Mouse (Mus musculus) forebrain, embryonic 16.5 days (tissue): ENCODE measurements around the gene Lxn. TPM values are rescaled to one million over a fixed set of nuclear protein-coding genes. Genes with fewer than 3 reads are reported as not detected.

Experiments used
- ATAC-seq: fragments of 200-750 bp; cut with Nextera tagmentation; 2 replicates; pipeline ENCODE4 v1.8.0; 2017; ENCODE audit warnings: mild to moderate bottlenecking, moderate library complexity
- H3K27ac ChIP-seq: fragments of 300-500 bp; sonication (generic); 2 replicates; pipeline ENCODE4 v1.5.1; 2014; ENCODE audit warnings: low read length, control low read depth
- H3K27me3 ChIP-seq: fragments of 300-500 bp; sonication (generic); replicated peaks from 2 replicates; pipeline ENCODE4 v1.6.1; 2014; ENCODE audit warnings: low read length; ENCODE audit not compliant: control insufficient read depth, insufficient read depth
- H3K36me3 ChIP-seq: fragments of 300-500 bp; sonication (generic); 2 replicates; pipeline ENCODE4 v1.6.1; 2014; ENCODE audit not compliant: control insufficient read depth, insufficient read depth
- H3K4me1 ChIP-seq: fragments of 300-500 bp; sonication (generic); replicated peaks from 2 replicates; pipeline ENCODE4 v1.6.1; 2014; ENCODE audit warnings: low read length; ENCODE audit not compliant: control insufficient read depth, insufficient read depth
- H3K4me2 ChIP-seq: fragments of 300-500 bp; sonication (generic); 2 replicates; pipeline ENCODE4 v1.6.1; 2014; ENCODE audit warnings: mild to moderate bottlenecking, low read length, control low read depth
- H3K4me3 ChIP-seq: fragments of 300-500 bp; sonication (generic); replicated peaks from 2 replicates; pipeline ENCODE4 v1.5.1; 2014; ENCODE audit warnings: mild to moderate bottlenecking, low read length, control low read depth
- H3K9ac ChIP-seq: fragments of 300-500 bp; sonication (generic); replicated peaks from 2 replicates; pipeline ENCODE4 v1.6.1; 2014; ENCODE audit warnings: low read depth, low read length, control low read depth
- H3K9me3 ChIP-seq: fragments of 300-500 bp; sonication (generic); 2 replicates; pipeline ENCODE4 v1.6.1; 2016; ENCODE audit warnings: low read length; ENCODE audit not compliant: control insufficient read depth
- WGBS: fragments of 180-500 bp; shearing (Covaris S2); extraction: QIAGEN DNeasy Blood & Tissue Kit; methylation state at CpG from one replicate; pipeline ENCODE4 v1.1.7; 2014; 5-methylcytosine and 5-hydroxymethylcytosine counted together
- polyA plus RNA-seq: library from polyadenylated mRNA; unstranded; fragments of >200 nt; fragmentation: Nextera tagmentation; extraction: Ambion mirVana; gene quantifications from 2 replicates; pipeline ENCODE4 v1.2.1, GENCODE M21; 2015

Gene Lxn
- polyA plus RNA-seq, 1 experiment from 2014 or later = 70.4 TPM

GRCm38 (mm10) chr3:67466576-67466975 is 2.9 kb upstream of the Lxn start:
- Histone ChIP-seq H3K9me3 (no peaks in the 10 kb centered on the region), H3K36me3 (peaks cover 6% of the 10 kb centered on the region), H3K27me3 (no peaks in the 10 kb centered on the region), H3K4me3 (no peak overlapping the region), H3K4me2 (no peak overlapping the region), H3K4me1 (peaks cover 23% of the 10 kb centered on the region), H3K27ac (no peak overlapping the region), H3K9ac (no peak overlapping the region)
- ATAC-seq = no peak
- WGBS = 97% methylated on average over 5 of the region's 5 CpGs

DNA sequence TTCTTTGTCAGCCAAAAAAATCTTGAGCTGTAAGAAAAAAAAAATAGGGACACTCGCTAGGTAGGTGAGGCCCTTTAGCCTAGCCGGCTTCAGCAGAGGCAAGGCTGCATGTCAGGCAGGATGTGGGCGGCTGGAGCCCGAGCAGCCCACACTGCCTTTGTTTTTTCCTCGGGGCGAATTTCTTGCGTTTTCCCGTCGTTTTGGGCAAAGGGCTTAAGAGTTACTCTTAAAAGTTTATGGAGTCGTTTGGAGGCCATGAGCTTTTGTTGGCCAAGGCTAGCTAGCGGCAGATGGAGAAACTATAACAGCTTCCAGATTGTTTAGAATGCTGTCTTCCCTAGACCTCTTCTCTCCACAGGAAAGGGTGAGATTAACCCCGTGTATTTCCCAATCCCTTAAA is 725 bp downstream of the Lxn start:
- 7% methylated on average over 12 of the region's 12 CpGs for WGBS
- Histone ChIP-seq H3K9me3 (no peaks in the 10 kb centered on the region), H3K27ac (no peak overlapping the region; the same call in 1 of the 2 replicates), H3K9ac (peak overlapping the region; percentile 74), H3K4me3 (peak overlapping the region; percentile 69), H3K27me3 (no peaks in the 10 kb centered on the region), H3K36me3 (peaks cover 4% of the 10 kb centered on the region), H3K4me1 (peaks cover 25% of the 10 kb centered on the region), H3K4me2 (peak overlapping the region; percentile 93)
- ATAC-seq = no peak; the same call in 1 of the 2 replicates

GRCm38 (mm10) chr3:67462578-67462977 is 1.1 kb downstream of the Lxn start:
- H3K4me3 ChIP-seq = peak overlapping the region; percentile 69; the same call in 1 of the 2 replicates
- peaks cover 5% of the 10 kb centered on the region; the same call in 1 of the 2 replicates for H3K36me3 ChIP-seq
- WGBS = 33% methylated on average over 10 of the region's 10 CpGs
- H3K9me3 ChIP-seq = no peaks in the 10 kb centered on the region
- H3K9ac ChIP-seq = no peak overlapping the region
- H3K27me3 ChIP-seq = no peaks in the 10 kb centered on the region
- peak overlapping the region; percentile 93 for H3K4me2 ChIP-seq
- H3K4me1 ChIP-seq = peaks cover 25% of the 10 kb centered on the region
- ATAC-seq = no peak
- H3K27ac ChIP-seq = no peak overlapping the region

DNA sequence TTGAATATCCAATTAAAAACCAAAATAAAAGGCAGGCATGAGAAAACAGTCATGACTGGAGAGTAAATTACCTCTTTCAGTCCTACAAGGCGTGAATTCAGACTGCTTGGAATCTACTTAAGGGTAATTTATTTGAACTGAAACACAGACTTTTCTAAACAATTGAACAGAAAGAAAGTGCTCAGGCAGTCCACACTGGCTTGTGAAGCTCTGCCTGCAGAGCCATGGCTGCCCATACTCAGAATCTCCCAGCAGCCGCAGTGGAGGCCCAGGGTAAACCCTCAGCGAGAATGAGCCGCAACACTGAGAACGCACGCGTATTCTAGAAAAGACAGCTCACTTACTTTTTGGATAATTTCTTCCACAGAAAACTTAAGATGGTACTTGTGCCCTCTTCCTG is 1.7 kb downstream of the Lxn start:
- ATAC-seq = peak; percentile 47
- WGBS = 30% methylated on average over 7 of the region's 7 CpGs

DNA sequence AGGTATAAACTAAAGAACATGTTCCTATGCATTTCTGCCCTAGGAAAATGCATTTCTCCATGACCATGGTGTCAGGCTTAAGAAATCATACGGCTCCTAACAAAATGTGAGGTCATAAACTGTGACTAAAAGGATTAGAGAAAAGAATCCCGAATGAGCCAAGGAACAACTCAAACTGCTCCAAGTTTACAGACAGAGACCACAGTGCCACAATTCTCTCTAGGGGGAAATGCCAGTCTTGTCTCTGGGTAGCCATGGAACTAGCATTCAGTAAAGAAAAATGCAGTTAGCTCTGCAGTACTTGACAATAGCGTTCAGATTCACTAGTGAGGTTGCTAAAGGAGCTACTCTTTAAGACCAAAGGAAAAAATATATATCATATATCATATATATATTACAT is 3.8 kb downstream of the Lxn start:
- WGBS = 49% methylated on average over 3 of the region's 3 CpGs
- no peak overlapping the region for H3K27ac ChIP-seq
- no peak for ATAC-seq

More for the DNA sequence above, 1.7 kb downstream of the Lxn start:
- no peaks in the 10 kb centered on the region for H3K27me3 ChIP-seq
- H3K4me2 ChIP-seq = no peak overlapping the region
- peaks cover 25% of the 10 kb centered on the region for H3K4me1 ChIP-seq
- peaks cover 9% of the 10 kb centered on the region for H3K36me3 ChIP-seq
- no peaks in the 10 kb centered on the region for H3K9me3 ChIP-seq
- H3K27ac ChIP-seq = no peak overlapping the region
- no peak overlapping the region for H3K9ac ChIP-seq
- H3K4me3 ChIP-seq = no peak overlapping the region

DNA sequence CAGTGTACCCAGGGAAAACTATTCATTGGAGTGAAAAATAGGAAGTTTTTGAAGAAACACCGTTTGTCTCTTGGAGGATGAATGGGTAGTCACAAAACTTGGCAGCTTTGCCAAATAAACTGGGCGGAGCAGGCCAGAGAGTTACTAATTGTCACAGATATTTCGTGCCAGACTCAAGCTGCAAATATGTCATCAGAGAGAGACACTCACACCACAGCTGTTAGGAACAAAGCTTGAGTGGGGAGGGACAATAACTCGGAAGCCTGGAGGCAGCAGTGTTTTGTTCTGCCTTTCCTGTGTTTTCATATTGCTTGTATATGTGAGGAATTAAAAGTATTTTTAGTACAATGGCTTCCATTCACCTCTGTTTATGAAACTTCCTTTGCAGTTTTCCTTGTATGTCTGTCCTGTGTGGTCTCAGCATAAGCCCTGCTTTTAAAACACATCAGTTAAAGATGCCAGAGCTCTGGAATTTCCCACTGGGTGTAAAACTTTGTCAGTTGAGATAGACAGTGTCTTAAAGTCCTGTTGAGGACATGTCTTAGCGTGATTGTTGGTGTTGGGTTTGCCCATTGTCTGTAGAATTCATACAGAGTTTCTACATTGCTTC is 13.0 kb downstream of the Lxn start:
- H3K27me3 ChIP-seq = no peaks in the 10 kb centered on the region
- no peak for ATAC-seq
- H3K4me2 ChIP-seq = no peak overlapping the region
- H3K9me3 ChIP-seq = no peaks in the 10 kb centered on the region
- no peak overlapping the region for H3K27ac ChIP-seq
- H3K36me3 ChIP-seq = peaks cover 24% of the 10 kb centered on the region
- no peak overlapping the region for H3K9ac ChIP-seq
- no peaks in the 10 kb centered on the region for H3K4me1 ChIP-seq
- H3K4me3 ChIP-seq = no peak overlapping the region
- 77% methylated on average over 5 of the region's 5 CpGs for WGBS

More for the DNA sequence above, 3.8 kb downstream of the Lxn start:
- Histone ChIP-seq H3K9me3 (no peaks in the 10 kb centered on the region), H3K4me1 (peaks cover 25% of the 10 kb centered on the region), H3K27me3 (no peaks in the 10 kb centered on the region), H3K9ac (no peak overlapping the region), H3K36me3 (peaks cover 16% of the 10 kb centered on the region), H3K4me2 (no peak overlapping the region), H3K4me3 (no peak overlapping the region)

DNA sequence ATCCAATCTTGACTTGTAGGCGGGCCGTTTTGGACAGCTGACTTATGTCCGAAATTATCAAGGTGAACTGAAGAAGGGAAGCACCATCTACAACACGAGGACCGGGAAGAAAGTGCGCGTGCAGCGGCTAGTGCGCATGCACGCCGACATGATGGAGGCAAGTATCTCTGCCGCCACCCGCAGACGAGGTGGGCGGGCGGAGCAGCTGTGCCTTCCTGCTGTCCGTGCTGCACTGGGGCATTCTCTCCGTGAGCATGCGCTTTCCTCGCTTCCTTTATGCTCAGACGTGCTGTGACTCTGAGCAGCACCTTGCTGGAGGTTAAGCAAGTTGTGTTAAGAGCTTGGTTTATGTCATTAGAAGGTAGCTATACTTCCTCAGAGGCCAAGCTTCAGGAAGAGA is 14.1 kb downstream of the Lxn start:
- Histone ChIP-seq H3K9ac (no peak overlapping the region), H3K9me3 (no peaks in the 10 kb centered on the region), H3K27me3 (no peaks in the 10 kb centered on the region), H3K4me1 (no peaks in the 10 kb centered on the region), H3K4me2 (no peak overlapping the region), H3K36me3 (peaks cover 27% of the 10 kb centered on the region), H3K27ac (no peak overlapping the region), H3K4me3 (no peak overlapping the region)
- ATAC-seq = no peak
- 95% methylated on average over 21 of the region's 21 CpGs for WGBS

- H3K4me3 ChIP-seq = no peak overlapping the region
- H3K4me2 ChIP-seq = no peak overlapping the region
- no peaks in the 10 kb centered on the region for H3K27me3 ChIP-seq
- H3K9me3 ChIP-seq = no peaks in the 10 kb centered on the region
- ATAC-seq = no peak
- peaks cover 27% of the 10 kb centered on the region for H3K36me3 ChIP-seq
- H3K27ac ChIP-seq = no peak overlapping the region
- 94% methylated on average over 2 of the region's 2 CpGs for WGBS
- H3K4me1 ChIP-seq = no peaks in the 10 kb centered on the region
- H3K9ac ChIP-seq = no peak overlapping the region
These were observed 16.6 kb downstream of the Lxn start for GRCm38 (mm10) chr3:67447143-67447542.

DNA sequence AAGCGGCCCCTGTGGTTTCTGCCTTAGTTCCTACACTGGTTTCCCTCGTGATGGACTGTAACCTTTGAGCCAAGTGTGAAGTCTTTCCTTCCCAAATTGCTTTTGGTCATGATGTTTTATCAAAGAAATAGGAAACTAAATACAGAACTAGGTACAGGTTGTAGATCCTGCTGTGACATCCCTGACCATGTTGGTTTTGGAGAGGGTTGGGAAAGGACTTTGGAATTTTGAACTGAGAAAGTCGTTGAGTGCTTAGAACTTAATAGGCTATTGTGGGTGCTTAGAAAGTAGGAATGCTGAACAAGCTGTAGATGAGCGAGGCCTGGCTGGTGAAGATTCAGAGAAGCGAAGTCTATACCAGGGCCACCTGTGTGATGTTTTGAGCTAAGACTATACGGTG is 29.7 kb downstream of the Lxn start:
- Histone ChIP-seq H3K27me3 (no peaks in the 10 kb centered on the region), H3K4me2 (no peak overlapping the region), H3K36me3 (peaks cover 21% of the 10 kb centered on the region), H3K9ac (no peak overlapping the region), H3K4me3 (no peak overlapping the region), H3K27ac (no peak overlapping the region), H3K9me3 (no peaks in the 10 kb centered on the region), H3K4me1 (peaks cover 9% of the 10 kb centered on the region)
- no peak for ATAC-seq
- 95% methylated on average over 6 of the region's 6 CpGs for WGBS

DNA sequence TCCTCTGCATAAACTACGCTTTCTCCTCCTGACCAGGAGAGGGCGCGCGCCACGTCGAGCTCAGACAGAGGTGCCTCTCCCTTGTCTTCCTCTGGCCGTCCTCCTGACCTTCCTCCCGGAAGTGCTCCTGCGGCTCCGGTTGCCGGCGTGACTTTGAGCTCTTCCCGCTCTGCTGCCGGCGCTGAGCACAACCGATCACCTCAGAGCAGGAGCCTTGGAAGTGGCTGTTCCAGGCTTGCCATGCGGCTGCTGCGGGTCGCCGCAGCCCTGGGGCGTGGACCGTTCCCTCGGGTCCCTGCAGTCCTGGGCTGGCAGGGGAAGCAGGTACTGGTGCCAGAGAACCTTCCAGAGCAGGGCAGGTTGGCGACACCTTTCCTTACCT is 33.7 kb downstream of the Lxn start, which contains the start of gene Gfm1:
Gene Gfm1, plus strand, starts transcription at position 98 of the 382 bp plus-strand sequence.
- peak within 1 kb of the TSS; percentile 93 for H3K4me3 ChIP-seq
- peaks cover 9% of the 10 kb centered on the region for H3K4me1 ChIP-seq
- no peak within 1 kb of the TSS for H3K27ac ChIP-seq
- peak; percentile 98 for ATAC-seq
- WGBS = 0% methylated on average over 24 of the region's 24 CpGs
- H3K9ac ChIP-seq = peak within 1 kb of the TSS; percentile 79
- H3K9me3 ChIP-seq = peaks cover 3% of the 10 kb centered on the region; the same call in 1 of the 2 replicates
- peaks cover under 1% of the 10 kb centered on the region; the same call in 1 of the 2 replicates for H3K36me3 ChIP-seq
- no peaks in the 10 kb centered on the region for H3K27me3 ChIP-seq
- peak within 1 kb of the TSS; percentile 78 for H3K4me2 ChIP-seq
